Mouse (Mus musculus) embryonic fibroblast, embryonic 13.5 days (primary cell): ENCODE data around the gene Impdh1.

Experiments
- CTCF ChIP-seq: IDR thresholded peaks from 2 replicates; pipeline ENCODE4 v1.5.1; 2011; ENCODE audit warnings: mild to moderate bottlenecking, control low read depth, low read length, moderate library complexity, borderline replicate concordance; ENCODE audit not compliant: insufficient read depth
- POLR2A ChIP-seq: IDR thresholded peaks from 2 replicates; pipeline ENCODE4 v1.6.1; 2011; ENCODE audit warnings: low read depth, mild to moderate bottlenecking, control low read depth, low read length, moderate library complexity

GRCm38 (mm10) chr6:29207017-29207416 is 9.1 kb downstream of the Impdh1 start:
- no peak for TF ChIP-seq CTCF
- TF ChIP-seq POLR2A = no peak
